Mouse (Mus musculus): ENCODE results near the gene Pabpc6. TPM values are rescaled to one million over a fixed set of nuclear protein-coding genes. Genes with fewer than 3 reads are reported as not detected.

The Pabpc6 gene
- total and polyA plus RNA-seq, 2 experiments from 2014 or later: not detected

- no peak for TF ChIP-seq CTCF (IDR thresholded peaks at IDR 0.05; ENCODE audit: low read depth)
- ATAC-seq (peak; percentile 66; the same call in 1 of the 2 replicates), DNase-seq (peak; percentile 33)
- Histone ChIP-seq H3K9me3 (ENCODE audit: low read length) (no peaks in the 10 kb centered on the region), H3K27me3 (ENCODE audit: insufficient read depth, low read length) (no peaks in the 10 kb centered on the region), H3K36me3 (ENCODE audit: insufficient read depth) (no peaks in the 10 kb centered on the region), H3K9ac (no peak overlapping the region), H3K27ac (ENCODE audit: low read depth, low read length) (peak overlapping the region; percentile 70), H3K4me1 (ENCODE audit: insufficient read depth) (peaks cover 5% of the 10 kb centered on the region; the same call in 1 of the 2 replicates), H3K4me3 (ENCODE audit: low read depth, low read length) (no peak overlapping the region), H3K4me2 (ENCODE audit: low read depth) (no peak overlapping the region)
- 35% methylated on average over 8 of the region's 8 CpGs for whole genome bisulfite sequencing
These were observed 11.2 kb upstream of the Pabpc6 start for GRCm38 (mm10) chr17:9680741-9681140.

- H3K36me3 ChIP-seq (ENCODE audit: insufficient read depth): no peaks in the 10 kb centered on the region
- H3K4me1 ChIP-seq (ENCODE audit: insufficient read depth): peaks cover 3% of the 10 kb centered on the region; the same call in 1 of the 2 replicates
- H3K9ac ChIP-seq: no peak overlapping the region
- peak; percentile 39 for DNase-seq
- H3K4me3 ChIP-seq (ENCODE audit: low read depth, low read length): no peak overlapping the region
- no peak for TF ChIP-seq CTCF (IDR thresholded peaks at IDR 0.05; ENCODE audit: low read depth)
- no peaks in the 10 kb centered on the region for H3K9me3 ChIP-seq (ENCODE audit: low read length)
- H3K27me3 ChIP-seq (ENCODE audit: insufficient read depth, low read length): no peaks in the 10 kb centered on the region
- ATAC-seq: peak; percentile 42
- H3K27ac ChIP-seq (ENCODE audit: low read depth, low read length): peak overlapping the region; percentile 35
- no peak overlapping the region for H3K4me2 ChIP-seq (ENCODE audit: low read depth)
- WGBS: 45% methylated on average over 6 of the region's 6 CpGs
These were observed 5.8 kb upstream of the Pabpc6 start for GRCm38 (mm10) chr17:9675175-9675789.

GRCm38 (mm10) chr17:9667955-9668354 lies 1.6 kb downstream of the Pabpc6 start:
- no peak for ATAC-seq
- no peak for DNase-seq
- Histone ChIP-seq H3K9ac (no peak overlapping the region), H3K27ac (ENCODE audit: low read depth, low read length) (no peak overlapping the region), H3K4me1 (ENCODE audit: insufficient read depth) (no peaks in the 10 kb centered on the region), H3K9me3 (ENCODE audit: low read length) (no peaks in the 10 kb centered on the region; the same call in 1 of the 2 replicates), H3K4me3 (ENCODE audit: low read depth, low read length) (no peak overlapping the region), H3K36me3 (ENCODE audit: insufficient read depth) (no peaks in the 10 kb centered on the region), H3K4me2 (ENCODE audit: low read depth) (no peak overlapping the region), H3K27me3 (ENCODE audit: insufficient read depth, low read length) (no peaks in the 10 kb centered on the region)
- no peak for TF ChIP-seq CTCF (IDR thresholded peaks at IDR 0.05; ENCODE audit: low read depth)
- WGBS: 90% methylated on average over 9 of the region's 9 CpGs

- DNase-seq: no peak
- no peak for ATAC-seq
These were observed 10.9 kb downstream of the Pabpc6 start for GRCm38 (mm10) chr17:9658651-9659050.

GRCm38 (mm10) chr17:9654155-9654554 lies 15.4 kb downstream of the Pabpc6 start:
- no peaks in the 10 kb centered on the region for H3K36me3 ChIP-seq (ENCODE audit: insufficient read depth)
- WGBS: 74% methylated on average over 3 of the region's 3 CpGs
- no peaks in the 10 kb centered on the region for H3K9me3 ChIP-seq (ENCODE audit: low read length)
- ATAC-seq (no peak), DNase-seq (no peak)
- H3K27me3 ChIP-seq (ENCODE audit: insufficient read depth, low read length): no peaks in the 10 kb centered on the region
- H3K4me3 ChIP-seq (ENCODE audit: low read depth, low read length): no peak overlapping the region
- H3K27ac ChIP-seq (ENCODE audit: low read depth, low read length): no peak overlapping the region
- H3K9ac ChIP-seq: no peak overlapping the region
- H3K4me2 ChIP-seq (ENCODE audit: low read depth): no peak overlapping the region
- no peaks in the 10 kb centered on the region for H3K4me1 ChIP-seq (ENCODE audit: insufficient read depth)
- TF ChIP-seq CTCF (IDR thresholded peaks at IDR 0.05; ENCODE audit: low read depth): no peak

More at GRCm38 (mm10) chr17:9658651-9659050, 10.9 kb downstream of the Pabpc6 start:
- no peak for TF ChIP-seq CTCF (IDR thresholded peaks at IDR 0.05; ENCODE audit: low read depth)
- no peak overlapping the region for H3K4me2 ChIP-seq (ENCODE audit: low read depth)
- H3K9ac ChIP-seq: no peak overlapping the region
- H3K27ac ChIP-seq (ENCODE audit: low read depth, low read length): no peak overlapping the region
- no peaks in the 10 kb centered on the region for H3K27me3 ChIP-seq (ENCODE audit: insufficient read depth, low read length)
- no peak overlapping the region for H3K4me3 ChIP-seq (ENCODE audit: low read depth, low read length)
- H3K4me1 ChIP-seq (ENCODE audit: insufficient read depth): no peaks in the 10 kb centered on the region
- no peaks in the 10 kb centered on the region for H3K9me3 ChIP-seq (ENCODE audit: low read length)
- 87% methylated on average over 5 of the region's 5 CpGs for WGBS
- no peaks in the 10 kb centered on the region for H3K36me3 ChIP-seq (ENCODE audit: insufficient read depth)

- DNase-seq (no peak), ATAC-seq (no peak)
- H3K36me3 ChIP-seq (ENCODE audit: insufficient read depth): no peaks in the 10 kb centered on the region
- no peaks in the 10 kb centered on the region for H3K4me1 ChIP-seq (ENCODE audit: insufficient read depth)
- no peak overlapping the region for H3K4me2 ChIP-seq (ENCODE audit: low read depth)
- H3K27ac ChIP-seq (ENCODE audit: low read depth, low read length): no peak overlapping the region
- no peak for TF ChIP-seq CTCF (IDR thresholded peaks at IDR 0.05; ENCODE audit: low read depth)
- no peaks in the 10 kb centered on the region for H3K27me3 ChIP-seq (ENCODE audit: insufficient read depth, low read length)
- no peak overlapping the region for H3K4me3 ChIP-seq (ENCODE audit: low read depth, low read length)
- no peaks in the 10 kb centered on the region for H3K9me3 ChIP-seq (ENCODE audit: low read length)
- WGBS: 52% methylated on average over 4 of the region's 4 CpGs
- no peak overlapping the region for H3K9ac ChIP-seq
These were observed 21.9 kb downstream of the Pabpc6 start for GRCm38 (mm10) chr17:9647644-9648043.

GRCm38 (mm10) chr17:9643657-9644180 lies 25.8 kb downstream of the Pabpc6 start:
- H3K4me2 ChIP-seq (ENCODE audit: low read depth): no peak overlapping the region
- WGBS: 65% methylated on average over 7 of the region's 7 CpGs
- H3K9me3 ChIP-seq (ENCODE audit: low read length): no peaks in the 10 kb centered on the region
- H3K27me3 ChIP-seq (ENCODE audit: insufficient read depth, low read length): no peaks in the 10 kb centered on the region
- no peak overlapping the region for H3K9ac ChIP-seq
- ATAC-seq (peak; percentile 73; the same call in 1 of the 2 replicates), DNase-seq (no peak)
- H3K36me3 ChIP-seq (ENCODE audit: insufficient read depth): no peaks in the 10 kb centered on the region
- H3K27ac ChIP-seq (ENCODE audit: low read depth, low read length): no peak overlapping the region
- H3K4me3 ChIP-seq (ENCODE audit: low read depth, low read length): no peak overlapping the region
- no peak for TF ChIP-seq CTCF (IDR thresholded peaks at IDR 0.05; ENCODE audit: low read depth)
- no peaks in the 10 kb centered on the region for H3K4me1 ChIP-seq (ENCODE audit: insufficient read depth)

All from forebrain, postnatal 0 days (tissue).